Mouse (Mus musculus) limb, embryonic 14.5 days (tissue): ENCODE results near the gene Chst15. TPM values are rescaled to one million over a fixed set of nuclear protein-coding genes. Genes with fewer than 3 reads are reported as not detected.

Experiments used
- ATAC-seq: fragments of 200-750 bp; cut with Nextera tagmentation; 2 replicates; pipeline ENCODE4 v1.8.0; 2017; ENCODE audit warnings: low read depth, moderate number of reproducible peaks, moderate TSS enrichment; ENCODE audit not compliant: low FRiP score
- DNase-seq: peaks from one replicate; pipeline ENCODE4 v3.0.0-alpha.2; 2015; ENCODE audit warnings: low spot score
- H3K27ac ChIP-seq: fragments of 300-500 bp; sonication (generic); replicated peaks from 2 replicates; pipeline ENCODE4 v1.5.1; 2014; ENCODE audit warnings: low read depth, mild to moderate bottlenecking, low read length, moderate library complexity, mixed read lengths
- H3K27me3 ChIP-seq: fragments of 300-500 bp; sonication (generic); 2 replicates; pipeline ENCODE4 v1.6.1; 2014; ENCODE audit warnings: low read length, mixed read lengths; ENCODE audit not compliant: control insufficient read depth, insufficient read depth
- H3K36me3 ChIP-seq: fragments of 300-500 bp; sonication (generic); 2 replicates; pipeline ENCODE4 v1.6.1; 2014; ENCODE audit warnings: mild to moderate bottlenecking, low read length, moderate library complexity, mixed read lengths; ENCODE audit not compliant: control insufficient read depth, insufficient read depth
- H3K4me1 ChIP-seq: fragments of 300-500 bp; sonication (generic); 2 replicates; pipeline ENCODE4 v1.6.1; 2014; ENCODE audit warnings: antibody characterized with exemption, low read length, mixed read lengths; ENCODE audit not compliant: control insufficient read depth, insufficient read depth
- H3K4me2 ChIP-seq: fragments of 300-500 bp; sonication (generic); replicated peaks from 2 replicates; pipeline ENCODE4 v1.6.1; 2014; ENCODE audit warnings: low read depth, mild to moderate bottlenecking, low read length, moderate library complexity; ENCODE audit not compliant: severe bottlenecking
- H3K4me3 ChIP-seq: fragments of 300-500 bp; sonication (generic); replicated peaks from 2 replicates; pipeline ENCODE4 v1.5.1; 2014; ENCODE audit warnings: low read length
- H3K9ac ChIP-seq: fragments of 300-500 bp; sonication (generic); 2 replicates; pipeline ENCODE4 v1.6.1; 2014; ENCODE audit warnings: mild to moderate bottlenecking, low read depth, low read length, moderate library complexity; ENCODE audit not compliant: severe bottlenecking
- H3K9me3 ChIP-seq: fragments of 300-500 bp; sonication (generic); 2 replicates; pipeline ENCODE4 v1.6.1; 2016; ENCODE audit warnings: low read length; ENCODE audit not compliant: control insufficient read depth
- POLR2A ChIP-seq: fragments of 200-500 bp; IDR thresholded peaks from 2 replicates; pipeline ENCODE4 v1.8.0; 2012; ENCODE audit warnings: inconsistent platforms, mild to moderate bottlenecking, moderate library complexity, borderline replicate concordance; ENCODE audit not compliant: insufficient read depth, insufficient read length; ENCODE audit errors: extremely low read depth
- WGBS: fragments of 180-500 bp; shearing (Covaris S2); extraction: QIAGEN DNeasy Blood & Tissue Kit; methylation state at CpG from one replicate; pipeline ENCODE4 v1.1.7; 2014; 5-methylcytosine and 5-hydroxymethylcytosine counted together
- polyA plus RNA-seq, 2 experiments: library from polyadenylated mRNA; depleted of rRNA in 1 of 2; stranded (reverse) in 1 of 2; unstranded in 1 of 2; fragments of >200 nt; fragmentation: Nextera tagmentation in 1 of 2; extraction: Ambion mirVana in 1 of 2; gene quantifications; 2 replicates each; pipeline versions ENCODE4 v1.2.1 to v1.2.3; 2012 to 2014

Chst15 gene
- polyA plus RNA-seq, 2 experiments: 16.1 to 16.4 TPM

DNA sequence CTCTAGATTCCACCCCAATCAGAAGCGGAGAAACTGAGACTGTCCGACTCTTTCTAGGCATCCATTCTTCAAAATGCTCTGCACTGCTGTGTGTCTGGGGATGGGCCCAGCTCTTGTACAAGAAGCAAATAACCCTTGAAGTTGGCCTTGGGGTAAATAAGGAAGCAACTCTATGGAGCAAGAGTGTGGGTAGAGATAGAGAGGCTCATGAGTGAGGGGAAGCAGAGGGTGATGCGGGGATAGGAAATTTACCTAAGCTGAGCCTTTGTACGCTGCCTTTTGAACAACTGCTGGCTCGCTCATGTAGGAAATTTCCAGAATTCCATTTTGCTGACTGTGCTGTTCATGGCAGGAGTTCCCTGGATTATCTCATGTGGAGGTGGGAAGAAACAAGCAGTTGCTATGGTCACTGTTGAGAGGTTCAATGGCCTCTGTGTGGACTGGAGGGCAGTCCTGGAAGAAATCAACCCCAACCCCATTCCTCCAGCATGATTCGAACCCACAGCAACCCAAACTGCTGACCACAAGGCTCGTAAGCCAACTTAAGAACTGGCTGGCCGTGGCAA is 89.9 kb downstream of the Chst15 start:
- no peak for TF ChIP-seq POLR2A
- Histone ChIP-seq H3K9me3 (no peaks in the 10 kb centered on the region), H3K36me3 (no peaks in the 10 kb centered on the region), H3K4me3 (no peak overlapping the region), H3K4me2 (no peak overlapping the region), H3K27ac (no peak overlapping the region), H3K4me1 (peaks cover 8% of the 10 kb centered on the region), H3K9ac (no peak overlapping the region), H3K27me3 (no peaks in the 10 kb centered on the region)
- ATAC-seq (peak; percentile 6; the same call in 1 of the 2 replicates), DNase-seq (no peak)
- 84% methylated on average over 8 of the region's 8 CpGs for WGBS

DNA sequence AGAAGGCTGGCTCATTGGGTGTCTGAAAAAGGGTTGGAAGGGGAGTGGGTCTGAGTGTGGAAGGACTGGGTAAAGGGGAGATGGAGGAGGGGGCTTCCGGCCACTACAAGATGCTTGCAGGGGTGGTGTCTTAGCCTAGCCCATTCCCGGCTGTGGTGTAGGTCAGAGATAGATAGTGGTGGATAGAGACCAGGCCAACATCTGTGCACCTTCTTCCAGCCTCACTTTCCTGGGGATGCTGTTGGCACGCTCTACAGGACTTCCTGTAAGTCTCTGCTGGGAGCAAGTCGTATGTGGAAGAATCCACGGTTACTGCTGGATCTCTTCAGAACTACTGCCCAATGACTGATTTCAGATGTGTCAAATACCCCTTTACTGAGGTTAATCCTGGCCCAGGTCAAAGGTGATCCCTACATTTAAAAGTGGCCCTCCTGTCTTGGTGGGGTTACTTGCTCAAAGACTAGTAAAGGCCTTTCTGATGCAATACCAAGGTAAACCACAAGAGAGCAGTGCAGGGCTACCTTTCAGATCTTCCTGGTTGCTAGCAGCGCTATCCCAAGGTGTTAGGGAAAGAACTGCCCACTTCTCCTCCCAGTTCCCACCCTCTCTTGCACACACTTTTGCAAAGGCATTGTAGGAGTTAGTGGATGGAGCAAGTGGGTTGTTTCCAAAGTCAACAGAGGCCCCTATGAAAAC is 90.5 kb downstream of the Chst15 start:
- Histone ChIP-seq H3K27me3 (no peaks in the 10 kb centered on the region), H3K9ac (no peak overlapping the region), H3K27ac (no peak overlapping the region), H3K4me1 (peaks cover 8% of the 10 kb centered on the region), H3K9me3 (no peaks in the 10 kb centered on the region), H3K36me3 (no peaks in the 10 kb centered on the region), H3K4me2 (no peak overlapping the region), H3K4me3 (no peak overlapping the region)
- DNase-seq (peak; percentile 96), ATAC-seq (peak; percentile 73)
- WGBS: 54% methylated on average over 6 of the region's 6 CpGs
- TF ChIP-seq POLR2A: no peak

DNA sequence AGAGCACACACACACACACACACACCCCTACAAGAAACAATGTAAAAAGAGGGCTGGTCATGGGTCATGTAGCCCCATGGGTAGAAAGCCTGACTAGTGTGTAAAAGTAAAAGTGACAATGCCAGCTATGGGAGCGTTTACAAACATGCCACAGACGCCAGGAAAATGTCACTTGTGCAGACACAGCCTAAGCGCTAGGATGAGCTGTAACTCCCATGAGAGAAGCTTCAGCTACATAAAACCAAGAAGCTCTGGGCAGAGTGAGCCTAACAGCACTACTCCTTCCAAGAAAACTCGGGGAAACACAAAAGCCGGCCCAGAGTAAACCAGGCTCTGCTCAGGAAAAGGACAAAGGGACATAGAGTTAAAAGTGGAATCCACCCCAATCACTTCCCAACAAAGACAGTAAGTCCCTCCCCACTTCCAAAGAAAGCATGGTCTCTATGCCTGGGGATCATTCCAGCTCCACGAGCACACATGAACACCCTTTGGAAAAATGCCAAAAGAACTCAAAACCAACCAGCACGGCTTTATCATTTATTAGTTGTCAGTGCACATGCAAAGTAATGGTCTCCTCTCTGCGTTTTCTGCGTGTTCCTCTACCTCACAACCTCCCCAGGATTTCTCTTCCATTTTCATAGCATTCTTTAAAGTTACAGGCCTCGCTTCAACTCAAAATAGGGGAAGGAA is 93.4 kb downstream of the Chst15 start:
- no peak overlapping the region for H3K27ac ChIP-seq
- no peak overlapping the region for H3K4me2 ChIP-seq
- no peaks in the 10 kb centered on the region for H3K36me3 ChIP-seq
- ATAC-seq: no peak
- no peak overlapping the region for H3K4me3 ChIP-seq
- no peak for TF ChIP-seq POLR2A
- H3K4me1 ChIP-seq: peaks cover 8% of the 10 kb centered on the region
- peak; percentile 47 for DNase-seq
- H3K27me3 ChIP-seq: no peaks in the 10 kb centered on the region
- 44% methylated on average over 10 of the region's 10 CpGs for WGBS
- H3K9ac ChIP-seq: no peak overlapping the region
- no peaks in the 10 kb centered on the region for H3K9me3 ChIP-seq

DNA sequence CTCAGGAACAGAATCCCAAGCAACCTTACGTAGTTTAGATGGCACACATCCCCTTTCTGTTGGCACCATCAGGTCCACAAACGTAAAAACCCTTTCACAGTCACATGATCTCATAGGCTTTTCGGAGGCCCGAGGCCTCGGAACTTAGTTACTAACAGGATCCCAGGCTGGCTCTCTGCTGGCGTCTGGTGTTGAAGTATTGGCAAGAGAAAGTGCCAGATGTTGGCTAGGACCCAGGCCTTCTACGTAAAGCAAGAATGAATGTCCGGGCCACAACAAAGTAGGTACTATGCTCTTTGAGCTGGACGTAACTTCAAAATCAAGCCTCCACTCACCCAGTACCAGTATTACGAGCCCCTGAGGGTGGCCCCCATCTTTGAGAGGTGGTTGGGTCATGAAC is 103.0 kb downstream of the Chst15 start:
- H3K4me1 ChIP-seq: peaks cover 13% of the 10 kb centered on the region
- no peak overlapping the region for H3K4me3 ChIP-seq
- no peak for DNase-seq
- no peak overlapping the region for H3K9ac ChIP-seq
- H3K4me2 ChIP-seq: no peak overlapping the region
- H3K9me3 ChIP-seq: no peaks in the 10 kb centered on the region
- no peak; the same call in 1 of the 2 replicates for ATAC-seq
- no peaks in the 10 kb centered on the region for H3K27me3 ChIP-seq
- no peak for TF ChIP-seq POLR2A
- H3K27ac ChIP-seq: no peak overlapping the region
- WGBS: 48% methylated on average over 10 of the region's 10 CpGs
- no peaks in the 10 kb centered on the region for H3K36me3 ChIP-seq

DNA sequence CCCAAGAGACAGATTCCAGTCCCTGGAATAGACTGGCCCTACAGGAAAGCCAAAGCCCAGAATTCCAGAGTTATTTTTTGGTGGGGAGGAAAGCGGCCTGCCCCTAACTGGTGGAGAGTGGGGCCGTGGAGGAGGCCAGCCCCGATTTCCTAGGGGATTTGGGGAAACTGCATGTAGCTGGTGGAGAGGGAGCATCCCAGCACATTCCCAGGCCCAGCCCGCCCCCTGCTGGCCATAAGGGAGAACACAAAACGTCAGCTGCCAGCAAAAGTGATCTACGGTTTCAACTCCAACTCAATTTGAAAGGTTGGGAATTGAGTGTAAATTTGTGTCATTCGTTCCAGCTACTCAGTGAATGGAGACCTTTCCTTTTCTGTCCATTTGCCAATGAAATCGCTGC is 103.6 kb downstream of the Chst15 start:
- Histone ChIP-seq H3K9ac (no peak overlapping the region), H3K4me3 (no peak overlapping the region), H3K27ac (no peak overlapping the region), H3K4me2 (no peak overlapping the region), H3K4me1 (peaks cover 13% of the 10 kb centered on the region), H3K36me3 (no peaks in the 10 kb centered on the region), H3K9me3 (no peaks in the 10 kb centered on the region), H3K27me3 (no peaks in the 10 kb centered on the region)
- 7% methylated on average over 8 of the region's 8 CpGs for WGBS
- ATAC-seq (peak; percentile 43; the same call in 1 of the 2 replicates), DNase-seq (peak; percentile 63)
- no peak for TF ChIP-seq POLR2A
